Mouse (Mus musculus) cerebellum, adult (tissue): Measurements from ENCODE around the gene Il10.

Experiments used
- ATAC-seq: cut with Nextera tagmentation; 2 replicates; pipeline ENCODE4 v1.9.2; 2017; ENCODE audit warnings: mild to moderate bottlenecking, moderate library complexity, mixed read lengths; ENCODE audit not compliant: insufficient number of reproducible peaks, low FRiP score, low TSS enrichment

Gene Il10

DNA sequence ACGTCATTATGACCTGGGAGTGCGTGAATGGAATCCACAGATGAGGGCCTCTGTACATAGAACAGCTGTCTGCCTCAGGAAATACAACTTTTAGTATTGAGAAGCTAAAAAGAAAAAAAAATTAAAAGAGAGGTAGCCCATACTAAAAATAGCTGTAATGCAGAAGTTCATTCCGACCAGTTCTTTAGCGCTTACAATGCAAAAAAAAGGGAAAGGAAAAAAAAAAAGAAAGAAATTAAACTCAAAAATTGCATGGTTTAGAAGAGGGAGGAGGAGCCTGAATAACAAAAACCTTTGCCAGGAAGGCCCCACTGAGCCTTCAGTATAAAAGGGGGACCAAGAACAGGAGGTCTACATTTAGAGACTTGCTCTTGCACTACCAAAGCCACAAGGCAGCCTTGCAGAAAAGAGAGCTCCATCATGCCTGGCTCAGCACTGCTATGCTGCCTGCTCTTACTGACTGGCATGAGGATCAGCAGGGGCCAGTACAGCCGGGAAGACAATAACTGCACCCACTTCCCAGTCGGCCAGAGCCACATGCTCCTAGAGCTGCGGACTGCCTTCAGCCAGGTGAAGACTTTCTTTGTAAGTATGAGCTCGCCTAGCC is at the start of gene Il10:
Il10 (plus strand) TSS at position 354 of the 607 bp plus-strand sequence.
- ATAC-seq, result no peak

GRCm38 (mm10) chr1:130979455-130979854 is 40.2 kb upstream of the Il10 start:
- ATAC-seq, result peak; percentile 45; the same call in 1 of the 2 replicates

- ATAC-seq, result no peak
Observed at GRCm38 (mm10) chr1:130984441-130984840, 35.2 kb upstream of the Il10 start.

GRCm38 (mm10) chr1:130987001-130987400 is 32.6 kb upstream of the Il10 start:
- no peak for ATAC-seq

DNA sequence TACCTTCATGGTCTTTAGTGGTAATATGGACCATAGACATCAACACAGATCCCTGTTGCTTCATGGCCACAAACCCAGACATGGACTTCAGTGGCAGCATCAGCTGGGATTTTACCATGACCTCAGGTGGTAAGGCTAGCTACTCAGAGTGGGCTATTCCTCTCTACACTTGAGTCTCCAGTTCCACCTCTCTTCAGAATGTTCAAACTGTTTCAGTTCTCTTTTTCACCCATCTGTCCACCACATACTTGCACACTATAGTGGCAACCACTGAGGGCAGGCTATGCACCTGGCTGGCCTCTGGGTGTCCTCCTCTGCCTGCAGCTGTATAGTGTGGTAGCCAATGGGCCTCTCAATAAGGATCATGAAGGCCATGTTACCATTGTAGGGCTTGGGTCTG is 32.2 kb upstream of the Il10 start:
- no peak for ATAC-seq

- no peak for ATAC-seq
Observed at GRCm38 (mm10) chr1:130989331-130989730, 30.3 kb upstream of the Il10 start.

DNA sequence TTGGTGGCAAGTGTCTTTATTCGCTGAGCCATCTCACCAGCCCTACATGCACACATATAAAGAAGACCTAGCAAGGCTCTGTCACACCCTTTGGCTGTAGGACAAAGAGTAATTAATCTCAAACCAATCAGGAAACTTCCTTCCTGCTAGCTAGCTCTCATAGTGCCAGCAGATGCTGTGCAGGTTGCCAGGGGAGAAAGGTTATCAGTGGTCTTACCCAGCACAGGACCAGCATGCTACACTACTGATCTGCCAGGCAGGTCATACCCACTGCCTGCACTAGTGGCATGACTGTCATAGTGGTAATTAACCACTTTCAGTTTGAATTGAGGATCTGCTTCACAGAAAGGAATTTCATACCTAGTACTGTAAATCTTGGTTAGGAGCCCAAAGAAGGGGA is 29.2 kb upstream of the Il10 start:
- no peak for ATAC-seq

- no peak for ATAC-seq
Observed at GRCm38 (mm10) chr1:130993574-130994154, 26.0 kb upstream of the Il10 start.

DNA sequence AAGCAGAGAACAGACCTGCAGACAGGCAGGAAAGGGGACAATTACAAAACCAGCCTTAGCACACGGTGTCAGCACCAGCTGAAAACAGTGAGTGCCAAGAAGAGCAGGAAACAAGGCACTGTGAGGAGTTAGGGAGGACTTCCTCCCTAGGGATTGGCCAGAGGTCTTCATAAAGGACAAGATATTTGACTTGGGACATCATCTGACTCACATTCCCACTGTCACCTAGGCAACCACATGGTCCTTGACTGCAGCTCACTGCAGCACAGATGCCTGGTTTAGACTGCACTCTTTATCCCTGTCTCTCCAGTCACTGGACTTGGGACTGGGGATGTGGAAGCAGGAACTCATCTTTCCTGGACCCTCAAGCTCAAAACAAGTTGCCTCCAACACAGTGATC is 24.1 kb upstream of the Il10 start:
- ATAC-seq, result no peak

DNA sequence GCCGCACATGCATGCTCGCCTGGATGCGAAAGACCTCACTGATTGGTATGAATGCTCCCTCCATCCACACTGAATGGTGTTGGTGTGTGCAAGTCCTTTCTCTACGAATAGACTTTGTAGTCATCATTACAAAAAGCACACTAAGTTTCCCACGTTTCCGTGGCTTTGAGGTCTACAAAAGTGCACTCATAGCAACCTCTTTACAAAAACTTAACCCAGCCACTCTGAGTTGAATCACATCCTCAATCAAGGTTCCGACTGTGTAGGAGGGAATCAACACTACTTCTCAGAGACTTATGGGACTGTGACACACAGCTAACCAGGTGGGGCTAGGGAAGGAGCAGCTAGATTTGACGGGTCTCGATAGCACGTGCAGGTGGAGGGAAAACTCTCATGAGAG is 23.3 kb upstream of the Il10 start:
- ATAC-seq, result no peak

GRCm38 (mm10) chr1:130997441-130997840 is 22.2 kb upstream of the Il10 start:
- ATAC-seq, result no peak

GRCm38 (mm10) chr1:130998321-130998720 is 21.3 kb upstream of the Il10 start:
- no peak for ATAC-seq

DNA sequence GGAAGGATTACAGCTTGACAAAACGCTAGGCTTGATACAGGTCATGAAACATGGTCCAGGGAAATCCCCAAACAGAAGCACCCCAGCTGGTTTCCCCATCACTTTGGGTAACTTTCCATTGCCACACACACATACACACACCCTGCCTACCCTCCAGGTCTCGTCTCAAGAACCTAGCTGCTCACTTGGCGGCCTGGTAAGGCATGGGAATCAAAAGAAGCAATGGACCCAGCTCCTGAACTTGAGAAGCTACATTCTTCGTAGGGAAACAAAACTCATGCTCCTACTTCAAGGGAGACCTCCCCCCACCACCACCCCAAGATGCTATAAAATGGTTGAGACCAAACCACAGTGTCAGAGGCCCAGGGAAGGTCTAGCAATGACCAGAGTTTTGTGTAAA is 19.9 kb upstream of the Il10 start:
- no peak for ATAC-seq

DNA sequence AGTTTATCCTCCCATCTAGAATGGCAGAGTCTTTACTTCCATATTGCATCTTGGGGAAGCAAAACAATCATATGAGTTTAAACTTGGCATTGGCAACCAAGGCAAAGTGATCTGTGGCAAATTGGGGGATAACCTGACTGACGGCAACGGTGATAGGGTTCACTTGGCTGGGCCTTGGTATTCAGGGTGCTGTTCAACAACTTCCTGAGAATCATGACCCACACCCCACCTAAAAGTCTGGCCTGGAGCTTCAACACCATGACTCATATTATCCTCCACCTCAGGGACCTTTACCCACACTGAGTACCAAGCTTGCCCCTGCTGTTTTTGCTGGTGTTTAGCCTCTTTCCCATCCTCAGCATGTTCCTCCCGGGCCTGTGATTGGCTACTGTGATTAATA is 19.3 kb upstream of the Il10 start:
- no peak for ATAC-seq

- ATAC-seq, result no peak
Observed at GRCm38 (mm10) chr1:131002561-131002960, 17.1 kb upstream of the Il10 start.

DNA sequence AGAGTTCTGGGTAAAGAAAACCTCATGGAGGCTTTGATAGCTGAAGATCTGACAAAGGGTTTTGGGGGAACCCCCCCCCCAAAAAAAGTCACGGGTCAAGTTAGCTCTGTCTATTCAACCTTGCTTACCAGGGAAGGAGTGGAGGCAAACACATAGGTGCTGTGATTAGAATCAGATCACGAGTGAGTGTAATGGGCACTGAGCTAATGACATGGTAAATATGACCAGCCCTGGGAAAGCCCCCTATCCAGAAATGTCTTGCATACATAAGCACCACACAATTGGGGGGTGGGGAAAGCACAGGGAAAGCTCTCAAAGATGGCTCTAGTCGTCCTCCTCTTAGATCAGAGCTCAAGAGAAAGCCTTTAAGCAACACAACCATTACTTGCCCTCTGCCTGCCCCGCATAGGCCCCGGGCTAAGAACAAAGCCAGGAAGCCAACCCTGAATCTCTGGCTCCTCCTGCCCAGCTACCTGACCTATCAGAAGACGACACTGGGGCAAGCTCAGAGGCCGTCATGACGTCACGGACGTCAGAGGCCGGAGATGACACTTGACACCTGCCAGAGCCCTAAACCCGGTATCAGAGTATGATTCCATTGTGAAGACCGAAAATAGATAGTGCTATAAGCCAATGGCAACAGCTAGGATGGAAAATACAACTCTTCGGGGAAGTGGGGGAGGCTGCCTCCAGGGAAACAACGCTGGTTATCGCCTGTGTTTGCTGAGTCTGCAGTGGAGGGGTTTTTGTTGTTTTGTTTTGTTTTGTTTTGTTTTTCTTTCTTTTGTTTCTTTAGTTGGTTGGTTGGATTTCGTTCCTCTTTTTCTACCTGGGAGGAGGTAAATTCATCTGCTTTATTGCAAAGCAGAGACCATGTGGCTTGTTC is 16.4 kb upstream of the Il10 start:
- no peak for ATAC-seq

GRCm38 (mm10) chr1:131006069-131006468 is 13.6 kb upstream of the Il10 start:
- no peak for ATAC-seq

DNA sequence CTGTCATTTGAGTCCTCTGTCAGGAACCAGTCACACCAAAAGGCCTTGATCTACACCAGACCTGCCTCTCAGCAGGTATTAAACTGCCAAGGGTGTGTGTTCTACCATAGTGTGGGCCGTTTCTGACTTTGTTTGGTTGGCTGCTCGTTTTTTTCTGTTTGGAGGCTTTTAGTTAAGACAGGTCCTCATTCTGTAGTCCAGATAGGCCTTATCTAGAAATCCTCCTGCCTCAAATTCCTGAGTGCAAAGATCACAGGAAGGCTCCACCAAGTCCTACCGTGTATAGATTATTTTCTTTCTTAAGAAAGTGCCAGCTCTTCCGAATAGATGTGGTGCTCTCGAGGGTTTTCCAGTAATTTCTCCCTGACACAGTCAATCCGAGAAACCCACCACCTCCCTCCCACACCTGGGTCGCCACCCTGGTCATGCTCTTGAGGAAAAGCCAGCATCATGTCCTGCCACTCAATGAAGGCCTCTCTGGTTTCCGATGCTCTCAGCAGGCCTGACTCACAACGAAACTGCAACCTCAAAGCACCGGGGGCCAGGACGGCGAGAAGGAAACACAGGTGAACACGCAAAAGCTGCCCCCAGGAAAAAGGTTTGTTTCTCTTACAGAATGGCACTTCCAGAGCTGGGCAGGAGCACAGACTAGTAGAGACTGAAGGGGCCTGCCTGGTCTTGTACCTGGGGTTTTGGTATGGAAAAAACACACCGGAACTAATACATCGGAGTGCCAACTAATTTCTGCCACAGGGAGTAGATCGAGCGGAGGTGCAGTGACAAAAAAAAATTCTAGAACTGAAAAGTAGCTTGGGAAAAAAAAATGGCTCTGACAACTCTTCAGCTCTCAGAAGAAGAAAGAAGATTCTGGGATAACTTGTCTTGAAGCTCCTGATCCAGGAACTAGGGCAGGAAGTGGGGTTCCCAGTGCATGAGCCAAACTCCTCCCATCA is 9.2 kb upstream of the Il10 start:
- ATAC-seq, result no peak

DNA sequence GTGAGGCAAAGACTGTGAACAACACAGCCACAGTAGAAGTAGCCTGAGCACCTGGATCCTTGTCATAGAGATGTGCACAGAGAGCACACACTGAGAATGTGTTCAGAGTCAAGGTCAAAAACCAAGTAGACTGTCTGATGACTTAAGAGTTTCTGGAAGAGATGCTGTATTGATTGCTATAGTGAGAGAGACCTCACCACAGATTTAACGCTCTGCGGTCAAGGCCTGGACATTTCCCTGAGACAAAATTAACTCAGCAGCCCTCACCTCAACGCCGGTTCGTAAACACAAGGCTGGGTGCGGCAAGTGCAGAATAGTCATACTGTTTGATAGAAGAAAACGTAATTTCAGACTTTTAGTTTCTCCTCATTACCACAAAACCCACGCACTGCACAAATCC is 7.2 kb upstream of the Il10 start:
- ATAC-seq, result no peak

DNA sequence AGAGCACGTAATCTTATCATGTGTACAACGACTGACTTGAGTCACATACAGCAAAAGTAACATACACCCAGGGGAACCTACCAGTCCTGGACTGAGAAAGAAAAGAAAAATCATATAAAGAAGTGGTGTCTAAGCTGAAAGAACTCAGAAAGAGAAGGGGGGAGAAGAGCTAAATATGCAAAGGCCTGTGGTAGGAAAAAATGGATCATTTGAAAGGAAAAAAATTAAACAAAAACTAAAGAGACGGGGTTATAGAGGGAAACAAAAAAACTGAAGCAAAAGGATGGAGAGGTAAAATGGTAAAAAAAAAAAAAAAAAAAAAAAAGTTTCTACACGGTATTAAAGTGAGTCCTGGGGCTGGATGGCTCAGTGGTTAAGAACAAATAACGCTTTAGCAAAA is 5.7 kb upstream of the Il10 start:
- no peak for ATAC-seq
